Mouse (Mus musculus): ENCODE data around the gene Slit3.

GRCm38 (mm10) chr11:35571910-35572309 lies 450.9 kb downstream of the Slit3 start:
- TF ChIP-seq GATA1 (IDR thresholded peaks at IDR 0.05; ENCODE audit: low read length) (no peak), TAL1 (IDR thresholded peaks at IDR 0.05; ENCODE audit: low read length) (no peak)
